Mouse (Mus musculus) left cerebral cortex, postnatal 10 days (tissue): ENCODE measurements at regions not wholly inside any gene's neighbourhood (a gene's known extent, or its start where the extent isn't known, plus 50 kb on each side); places are given as distances from the start of the nearest gene placed in this dataset.
A peak's percentile ranks its signal among the peaks of the same experiment; 100 is the strongest.

Experiments used
- DNase-seq, 2 experiments: peaks; one replicate each; pipeline ENCODE4 v3.0.0; 2021 to 2022; ENCODE audit warnings: low spot score in 2 of 2, mixed read lengths in 1 of 2; ENCODE audit errors: extremely low spot score in 1 of 2
- intact Hi-C: fragments of 180-260 bp; cut with DNase I; formaldehyde crosslinking; loops from one replicate; pipeline ENCODE4 v1.15.1; 2025

DNA sequence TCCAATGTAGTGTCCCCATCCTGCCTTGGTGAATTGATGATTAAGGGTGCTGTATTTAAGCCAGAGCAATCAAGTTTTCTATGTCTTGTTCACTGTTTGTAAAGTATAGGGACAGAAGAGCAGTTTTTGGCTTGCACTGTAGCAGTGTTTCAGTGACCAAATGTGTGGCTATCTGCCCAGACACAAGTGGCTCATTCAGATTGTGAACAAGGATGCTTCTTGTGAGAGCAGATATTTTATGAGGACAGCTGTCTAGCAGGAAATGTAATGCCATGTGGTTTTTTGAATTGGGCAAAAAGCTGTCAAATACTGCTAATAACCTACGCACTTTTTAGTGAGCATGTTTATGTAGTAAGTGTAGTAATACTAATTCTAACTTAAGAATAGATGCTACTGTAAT is 1086.5 kb upstream of the Flrt2 start:
- peak in 1 of 2 experiments; percentile 22 for DNase-seq
- intact Hi-C loops: no loop called here

DNA sequence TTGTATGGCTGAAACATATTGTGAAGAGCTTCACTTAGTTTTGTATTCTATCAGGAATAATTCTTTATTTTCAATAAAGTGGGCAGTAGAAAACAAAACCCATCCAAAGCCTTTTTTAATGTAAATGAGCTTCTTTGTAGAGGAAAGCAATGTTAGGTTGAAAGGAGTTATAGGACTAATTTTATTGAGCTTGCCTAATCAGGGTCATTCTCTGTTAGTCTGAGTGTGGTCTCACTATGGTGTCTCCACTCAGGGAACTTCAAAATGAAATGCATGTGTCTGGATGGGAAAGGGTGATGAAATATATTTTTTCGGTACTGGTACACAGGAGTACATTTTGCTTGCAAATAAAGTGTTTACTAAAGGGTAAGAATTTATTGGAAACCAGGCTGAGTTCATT is 1055.5 kb upstream of the Flrt2 start:
- DNase-seq: no peak
- intact Hi-C loops: no loop called here

DNA sequence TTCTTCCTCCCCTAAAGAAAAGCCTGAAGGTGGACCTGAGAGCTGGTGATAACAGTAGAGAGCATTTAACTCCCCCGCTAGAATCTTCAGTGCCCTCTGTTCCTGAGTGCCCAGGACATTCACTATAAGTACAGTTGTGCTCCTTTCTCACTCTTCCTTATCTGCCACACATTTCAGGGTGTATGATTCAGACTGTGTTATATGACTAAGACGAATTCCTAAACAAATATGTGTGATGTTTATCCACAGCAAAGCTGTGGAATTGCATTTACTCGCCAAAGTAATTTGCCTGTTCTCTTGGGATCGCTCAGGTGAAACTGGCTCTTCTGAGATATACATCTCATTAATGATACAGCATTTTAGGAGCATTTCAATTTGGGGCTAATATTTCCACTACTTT is 1051.9 kb upstream of the Flrt2 start:
- intact Hi-C loops: no loop called here
- no peak for DNase-seq

DNA sequence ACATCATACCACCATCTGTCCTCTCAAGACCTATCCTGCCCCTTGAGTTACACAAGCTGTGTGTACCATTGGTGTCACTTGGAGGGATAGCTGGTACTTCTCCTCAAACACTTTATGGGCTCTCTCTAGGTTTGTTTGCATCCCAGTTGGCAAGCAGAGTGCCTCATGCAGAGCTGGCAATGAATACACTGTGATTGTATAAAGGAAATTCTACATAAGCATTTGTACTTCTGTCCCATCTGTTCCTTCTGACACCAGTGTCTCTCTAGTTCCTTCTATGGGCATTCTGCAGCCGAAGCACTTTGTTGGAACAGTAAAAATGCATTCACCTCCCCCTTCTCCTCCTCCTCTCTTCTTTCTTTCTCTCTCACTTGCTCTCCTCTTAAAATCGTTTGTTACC is 1046.7 kb upstream of the Flrt2 start:
- DNase-seq: peak in 1 of 2 experiments; percentile 18
- intact Hi-C loops: no loop called here

DNA sequence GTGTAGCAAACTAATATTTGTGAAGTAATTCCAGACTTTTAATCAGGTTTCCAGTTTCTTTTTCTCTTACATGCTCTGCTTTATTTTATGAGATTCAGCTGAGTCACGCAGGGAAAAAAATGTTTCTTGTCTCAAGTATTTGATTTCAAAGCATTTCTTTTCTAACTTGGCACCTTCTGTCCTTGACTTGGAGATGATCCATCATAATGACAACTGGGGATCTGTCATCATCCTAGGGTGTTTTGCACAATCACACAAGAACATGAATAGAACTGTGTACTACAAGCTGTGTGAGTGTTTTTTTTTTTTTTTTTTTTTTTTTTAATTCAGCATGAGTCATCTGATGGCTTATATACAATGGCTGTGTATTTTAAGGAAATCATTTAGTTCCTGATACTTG is 1022.0 kb upstream of the Flrt2 start:
- DNase-seq: peak in 1 of 2 experiments; percentile 16
- intact Hi-C loops: no loop called here

DNA sequence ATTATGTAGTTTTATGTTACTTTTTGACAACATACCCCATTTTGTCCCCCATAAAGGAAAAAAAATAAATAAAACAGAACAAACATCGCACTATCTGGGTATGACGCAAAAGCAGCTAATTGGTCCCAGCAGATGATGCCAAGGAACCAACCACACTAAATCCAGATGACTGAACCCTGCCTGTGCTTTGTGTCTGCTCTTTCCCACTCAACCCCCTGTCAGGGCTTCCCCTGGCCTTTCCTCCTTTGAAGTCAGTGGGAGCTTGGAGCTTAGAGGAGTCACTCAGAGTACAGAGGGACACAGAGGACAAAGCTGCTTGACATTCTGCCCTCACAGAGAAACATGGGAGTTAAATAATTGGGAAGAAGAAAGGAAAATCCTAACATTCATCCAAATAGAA is 1017.1 kb upstream of the Flrt2 start:
- intact Hi-C loops: no loop called here
- DNase-seq: peak in 1 of 2 experiments; percentile 50

DNA sequence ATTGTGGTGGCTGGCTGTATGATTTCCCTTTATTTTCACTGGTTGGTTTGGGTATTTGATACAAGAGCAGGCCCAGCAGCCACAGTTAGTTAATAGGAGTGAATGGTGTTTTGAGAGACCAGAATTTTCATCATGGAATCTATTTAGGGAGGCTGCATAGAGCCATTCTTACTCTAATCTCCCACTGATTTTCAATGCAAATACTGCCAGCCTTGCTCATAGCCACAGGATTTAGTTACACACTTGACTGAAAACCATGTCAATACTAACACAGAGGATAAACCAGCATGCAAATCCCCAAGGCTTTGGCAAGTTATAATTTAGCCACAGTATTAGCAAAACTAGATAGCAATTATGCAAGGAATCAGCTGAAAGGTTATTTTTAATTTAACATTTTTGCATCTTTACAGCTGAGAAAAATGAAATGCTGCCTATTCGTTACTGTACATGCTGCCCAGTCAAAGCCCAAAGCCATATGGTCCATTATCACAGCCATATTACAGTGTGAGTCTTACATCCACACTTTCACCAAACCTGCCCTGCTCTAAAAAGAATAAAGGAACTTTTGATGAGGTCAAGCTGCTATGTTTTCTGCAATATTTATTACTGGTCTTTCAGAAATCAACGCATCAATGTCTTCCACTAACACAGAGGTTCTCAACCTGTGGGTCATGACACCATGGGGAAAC is 1000.5 kb upstream of the Flrt2 start:
- intact Hi-C loops: no loop called here
- DNase-seq: no peak

- DNase-seq: no peak
- intact Hi-C loops: no loop called here
Measured at GRCm38 (mm10) chr12:94731391-94731790, 960.6 kb upstream of the Flrt2 start.

DNA sequence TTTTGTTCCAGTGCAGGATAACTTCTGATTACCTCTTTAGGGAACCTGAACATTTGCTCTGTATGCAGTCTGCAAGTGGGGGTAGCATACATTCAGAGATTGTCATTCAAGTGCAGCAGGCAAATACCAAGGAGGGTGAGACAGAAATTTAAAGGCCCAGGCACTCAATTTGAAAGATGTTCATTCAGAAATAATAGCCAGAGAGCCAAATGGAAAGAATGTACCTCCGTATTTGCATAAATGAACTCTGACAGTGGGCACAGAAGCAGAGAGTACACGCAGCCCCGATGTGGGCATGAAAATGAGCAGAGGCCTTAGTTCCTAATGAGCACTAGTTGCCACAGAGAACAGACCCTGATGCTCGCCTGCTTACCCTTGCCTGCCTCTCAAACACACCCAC is 958.8 kb upstream of the Flrt2 start:
- intact Hi-C loops: no loop called here
- no peak for DNase-seq

GRCm38 (mm10) chr12:94737263-94737662 is 954.8 kb upstream of the Flrt2 start:
- intact Hi-C loops: no loop called here
- no peak for DNase-seq

GRCm38 (mm10) chr12:94749747-94750515 is 942.1 kb upstream of the Flrt2 start:
- intact Hi-C loops: no loop called here
- no peak for DNase-seq

GRCm38 (mm10) chr12:94755754-94756153 is 936.3 kb upstream of the Flrt2 start:
- no peak for DNase-seq
- intact Hi-C loops: no loop called here

DNA sequence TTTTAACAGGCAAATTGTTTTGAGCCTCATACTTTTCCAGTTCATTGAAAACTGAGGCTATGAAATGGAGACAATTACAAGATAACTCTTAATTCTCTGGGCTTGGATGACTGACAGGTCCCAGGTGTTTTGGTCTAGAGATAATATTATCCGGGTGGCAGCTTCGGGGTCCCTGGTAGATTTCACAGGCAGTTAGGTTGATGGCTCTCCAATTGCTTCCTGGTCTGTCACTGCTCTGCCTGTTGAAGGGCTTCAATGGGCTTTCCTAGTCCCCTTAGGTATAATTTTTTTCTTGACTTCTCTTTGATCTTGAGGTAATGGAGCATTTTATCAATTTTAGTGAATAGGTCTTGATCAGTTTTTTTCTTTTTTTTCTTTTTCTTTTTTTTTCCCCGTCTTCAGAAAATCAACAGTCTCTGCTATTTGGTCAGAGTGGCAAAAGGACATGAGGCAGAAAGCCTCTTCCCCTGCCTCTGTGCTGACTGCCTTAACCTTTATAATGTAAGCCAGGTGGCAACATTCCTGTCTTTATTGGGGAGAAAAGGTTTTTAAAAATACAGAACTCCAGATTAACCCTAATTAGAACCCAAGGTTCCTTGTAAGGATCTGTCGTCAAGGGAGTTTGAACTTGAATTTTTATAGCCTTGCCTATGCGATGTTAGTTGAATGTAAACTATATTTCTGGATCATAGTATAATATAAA is 896.0 kb upstream of the Flrt2 start:
- no peak for DNase-seq
- intact Hi-C loops: no loop called here

DNA sequence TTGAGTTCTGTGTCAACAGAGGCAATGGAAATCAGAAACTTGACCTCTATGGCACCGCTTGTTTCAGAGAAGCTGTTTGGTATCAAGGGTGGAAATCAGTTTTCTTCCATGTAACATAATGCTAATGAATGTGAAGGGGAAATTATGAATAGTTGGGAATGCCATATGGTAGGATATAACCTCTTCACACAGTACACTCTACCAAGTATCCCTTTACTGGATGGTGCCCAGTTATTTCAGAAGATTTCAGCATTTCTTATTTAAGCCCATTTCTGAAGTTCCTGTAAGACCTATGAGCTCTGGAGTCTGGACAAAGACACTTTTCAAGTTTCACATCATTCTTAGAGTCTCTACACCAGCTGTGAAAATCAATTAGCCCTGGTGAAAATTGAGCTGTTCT is 887.3 kb upstream of the Flrt2 start:
- DNase-seq: no peak
- intact Hi-C loops: no loop called here

DNA sequence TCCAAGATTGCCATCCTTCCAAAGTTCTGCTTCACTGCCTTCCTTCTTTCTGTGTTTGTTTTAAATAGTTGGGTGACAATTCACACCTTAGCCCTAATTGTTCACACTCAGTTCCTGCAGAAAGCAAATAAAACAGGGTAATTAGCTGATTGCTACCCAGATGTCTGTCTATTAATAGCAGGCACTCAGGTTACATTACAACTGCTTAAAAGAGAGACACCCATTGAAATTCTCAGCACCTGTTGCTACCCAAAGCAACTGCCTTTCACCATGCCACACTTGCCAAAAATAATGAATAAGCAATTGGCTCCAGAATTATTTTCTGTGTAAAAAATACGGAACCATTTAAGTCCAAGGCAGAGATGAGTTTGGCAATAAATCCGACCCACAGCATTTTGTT is 860.6 kb upstream of the Flrt2 start:
- no peak for DNase-seq
- intact Hi-C loops: no loop called here

DNA sequence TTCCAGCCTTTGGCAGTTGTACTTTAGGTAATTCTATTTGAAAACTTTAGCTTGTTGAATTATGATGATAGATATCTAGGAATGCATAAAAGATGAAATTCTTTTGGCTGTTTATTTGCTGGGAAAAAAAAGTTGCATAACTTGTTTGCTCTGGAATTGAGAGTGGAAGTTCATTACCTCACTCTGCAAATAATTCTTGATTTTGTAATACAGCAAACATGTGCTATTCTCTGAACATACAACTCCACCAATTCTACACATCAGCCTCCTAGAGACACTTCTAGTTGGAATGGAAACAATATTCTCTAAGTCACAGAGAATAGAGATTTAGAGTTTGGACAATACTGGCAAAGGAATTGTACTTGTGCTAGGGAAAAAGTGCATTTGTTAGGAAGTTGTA is 829.3 kb upstream of the Flrt2 start:
- intact Hi-C loops: no loop called here

GRCm38 (mm10) chr12:94910816-94911215 is 781.2 kb upstream of the Flrt2 start:
- intact Hi-C loops: no loop called here
- no peak for DNase-seq

More for the DNA sequence above, 829.3 kb upstream of the Flrt2 start:
- no peak for DNase-seq

GRCm38 (mm10) chr12:94943067-94943466 is 749.0 kb upstream of the Flrt2 start:
- intact Hi-C loops: no loop called here
- no peak for DNase-seq
